ENCODE assay signal across 16 mouse cellular contexts in genomic region chr3:37567505-37567904, GRCm38 (mm10).
"Had no signal": no experiment of that assay in that cellular context is flagged by ENCODE, and none has a peak within 500 bp of the region (broad histone marks: within the 10 kb centered on the region; RNA-seq: fewer than 3 reads in every experiment).

No protein-coding gene starts in this region.

- H3K4me2 ChIP-seq: limb, embryonic 15.5 days; lung, embryonic 14.5 days; neural tube, embryonic 13.5 days; stomach, embryonic 15.5 days had no signal

- H3K9me3 ChIP-seq: limb, embryonic 15.5 days; midbrain, embryonic 10.5 days; neural tube, embryonic 13.5 days; stomach, embryonic 15.5 days had no signal

- H3K27me3 ChIP-seq: limb, embryonic 15.5 days; neural tube, embryonic 13.5 days; stomach, embryonic 15.5 days had no signal

- H3K27ac ChIP-seq: limb, embryonic 15.5 days; midbrain, embryonic 10.5 days; neural tube, embryonic 13.5 days; stomach, embryonic 15.5 days; stomach, postnatal 0 days had no signal

- H3K9ac ChIP-seq: limb, embryonic 15.5 days; lung, embryonic 14.5 days; neural tube, embryonic 13.5 days; stomach, embryonic 15.5 days had no signal

- H3K36me3 ChIP-seq: limb, embryonic 15.5 days; midbrain, embryonic 10.5 days; neural tube, embryonic 13.5 days; stomach, embryonic 15.5 days had no signal

- H3K4me3 ChIP-seq: limb, embryonic 15.5 days; midbrain, embryonic 10.5 days; myocyte; neural tube, embryonic 13.5 days; stomach, embryonic 15.5 days had no signal

- ATAC-seq: midbrain, embryonic 16.5 days had no signal

- DNase-seq: lung, adult 18-20 months; lung, embryonic 14.5 days; lung, postnatal 10 days; lung, postnatal 4 days; midbrain, embryonic 14.5 days; right cerebral cortex, postnatal 14 days; thymus, adult 2 months; thymus, postnatal 25 days; thymus, postnatal 4 days had no signal
